Mouse (Mus musculus): ENCODE measurements around the gene Znrf3.

The Znrf3 gene

DNA sequence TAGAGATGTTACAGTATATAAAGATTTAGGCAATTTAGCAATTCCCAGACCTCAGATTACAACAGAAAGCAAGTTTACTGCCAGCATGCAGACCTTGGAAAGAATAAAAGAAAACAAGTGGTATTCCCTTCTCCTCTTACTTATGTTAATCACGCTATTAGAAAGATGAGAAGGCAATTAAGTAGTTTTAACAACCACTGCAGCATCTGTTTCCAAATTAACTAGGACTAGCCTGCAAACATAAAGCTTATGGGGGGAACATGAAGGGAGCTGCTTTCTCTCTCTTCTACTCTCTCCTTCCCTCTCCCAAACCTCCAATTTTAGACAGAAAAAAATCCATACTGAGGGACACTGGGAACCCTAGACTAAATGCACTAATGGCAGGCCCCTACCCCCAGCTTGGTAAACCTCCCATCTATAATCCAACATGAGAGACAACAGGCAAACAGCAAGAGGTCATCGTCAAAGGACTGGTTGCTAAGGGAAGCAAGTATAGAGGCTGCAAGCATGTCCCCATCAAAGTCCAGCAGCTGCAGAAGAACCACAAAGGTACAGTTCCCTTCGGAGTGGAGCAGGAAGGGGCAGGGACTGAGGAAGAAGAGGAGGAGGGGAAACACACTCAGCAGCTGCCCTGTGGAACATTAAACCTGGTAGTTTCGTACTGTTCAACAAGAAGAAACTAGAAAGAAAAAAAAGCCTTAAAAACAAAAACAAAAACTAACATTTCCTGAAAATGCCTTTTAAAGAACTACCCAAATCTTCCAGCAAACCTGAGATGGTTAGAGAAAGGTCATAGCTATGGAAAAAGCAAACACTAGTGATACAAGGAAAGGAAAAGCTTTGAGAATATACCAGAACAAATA, 53.4 kb downstream of the Znrf3 start:
- DNase-seq, result no peak

GRCm38 (mm10) chr11:5382652-5383051, 62.0 kb downstream of the Znrf3 start:
- DNase-seq, result no peak

- no peak for DNase-seq
Measured at GRCm38 (mm10) chr11:5381226-5381625, 63.4 kb downstream of the Znrf3 start.

DNA sequence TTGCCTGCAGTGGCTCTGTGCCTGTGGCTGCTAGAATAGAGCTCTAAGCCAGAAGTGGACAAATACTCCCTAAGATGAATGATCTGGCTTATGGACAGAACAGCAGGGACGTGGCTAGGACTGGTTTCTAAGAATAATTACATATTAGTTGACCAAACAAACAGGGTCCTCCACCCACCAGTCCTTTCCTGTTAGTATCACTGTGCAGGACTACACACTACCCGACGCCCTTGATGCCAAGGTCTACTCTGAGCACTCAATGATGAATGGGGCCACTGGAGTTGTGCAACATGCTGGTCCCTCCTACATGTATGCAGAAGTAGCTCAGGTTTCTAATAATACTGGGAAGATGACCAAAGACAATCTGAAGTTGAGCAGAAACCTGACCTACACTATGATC, 64.4 kb downstream of the Znrf3 start:
- no peak for DNase-seq

- peak; percentile 19 to 26 for DNase-seq
Measured at GRCm38 (mm10) chr11:5369176-5369575, 75.5 kb downstream of the Znrf3 start.

GRCm38 (mm10) chr11:5368492-5368891, 76.2 kb downstream of the Znrf3 start:
- no peak for DNase-seq

DNA sequence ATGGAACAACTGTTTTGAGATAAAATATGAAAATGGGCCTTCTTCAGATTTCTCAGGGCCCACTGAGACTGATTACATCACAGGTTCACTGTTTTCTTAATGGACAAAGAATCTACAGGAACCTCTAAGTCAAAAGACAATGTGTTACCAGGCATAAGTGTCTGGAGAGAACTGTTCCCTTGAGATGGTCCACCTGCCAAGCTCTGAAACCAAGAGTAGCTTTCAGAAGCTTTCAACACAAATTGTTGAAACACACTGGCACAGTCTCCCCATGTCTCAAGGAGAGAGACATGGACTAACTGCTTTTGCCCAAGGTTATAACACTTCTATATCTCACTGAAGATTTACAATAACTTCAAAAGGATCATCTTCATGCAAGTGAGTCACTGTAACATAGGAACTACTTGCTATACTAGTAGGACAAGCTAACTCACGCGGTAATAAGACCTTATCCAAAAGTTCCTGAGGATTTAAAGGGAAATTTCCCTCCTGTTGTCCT, 89.3 kb downstream of the Znrf3 start:
- DNase-seq, result no peak

- no peak for DNase-seq
Measured at GRCm38 (mm10) chr11:5354753-5355152, 89.9 kb downstream of the Znrf3 start.

DNA sequence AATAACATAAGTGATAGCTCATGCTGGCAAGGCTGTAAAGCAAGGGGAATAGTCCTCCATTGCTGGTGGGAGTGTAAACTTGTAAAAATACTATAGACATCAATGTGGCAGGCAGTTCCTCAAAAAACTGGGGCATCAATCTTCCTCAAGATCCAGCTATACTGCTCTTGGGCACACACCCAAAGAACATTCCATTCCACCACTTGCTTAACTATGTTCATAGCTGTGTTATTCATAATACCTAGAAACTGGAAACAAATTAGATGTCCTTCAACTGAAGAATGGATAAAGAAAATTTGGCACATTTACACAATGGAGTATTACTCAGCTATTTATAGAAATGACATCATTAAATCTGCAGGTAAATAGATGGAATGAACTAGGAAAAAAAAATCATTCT, 91.6 kb downstream of the Znrf3 start:
- DNase-seq, result no peak

DNA sequence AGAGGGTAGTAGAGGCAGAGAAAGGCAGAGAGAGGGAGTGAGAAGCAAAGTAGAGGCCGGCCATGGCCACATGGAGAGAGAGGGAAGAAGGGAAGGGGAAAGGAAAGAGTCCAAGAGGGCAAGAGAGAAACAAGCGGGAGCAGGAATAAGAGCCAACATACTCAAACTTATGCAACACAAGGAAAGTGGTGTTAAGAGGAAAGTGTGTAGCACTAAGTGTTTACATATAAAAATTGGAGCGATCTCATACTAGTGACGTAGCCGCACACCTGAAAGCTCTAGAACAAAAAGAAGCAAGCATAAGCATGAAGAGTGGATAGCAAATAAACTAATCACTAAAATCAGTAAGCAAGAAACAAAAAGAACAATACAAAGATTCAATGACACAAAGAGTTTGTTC, 95.2 kb downstream of the Znrf3 start:
- DNase-seq, result no peak

DNA sequence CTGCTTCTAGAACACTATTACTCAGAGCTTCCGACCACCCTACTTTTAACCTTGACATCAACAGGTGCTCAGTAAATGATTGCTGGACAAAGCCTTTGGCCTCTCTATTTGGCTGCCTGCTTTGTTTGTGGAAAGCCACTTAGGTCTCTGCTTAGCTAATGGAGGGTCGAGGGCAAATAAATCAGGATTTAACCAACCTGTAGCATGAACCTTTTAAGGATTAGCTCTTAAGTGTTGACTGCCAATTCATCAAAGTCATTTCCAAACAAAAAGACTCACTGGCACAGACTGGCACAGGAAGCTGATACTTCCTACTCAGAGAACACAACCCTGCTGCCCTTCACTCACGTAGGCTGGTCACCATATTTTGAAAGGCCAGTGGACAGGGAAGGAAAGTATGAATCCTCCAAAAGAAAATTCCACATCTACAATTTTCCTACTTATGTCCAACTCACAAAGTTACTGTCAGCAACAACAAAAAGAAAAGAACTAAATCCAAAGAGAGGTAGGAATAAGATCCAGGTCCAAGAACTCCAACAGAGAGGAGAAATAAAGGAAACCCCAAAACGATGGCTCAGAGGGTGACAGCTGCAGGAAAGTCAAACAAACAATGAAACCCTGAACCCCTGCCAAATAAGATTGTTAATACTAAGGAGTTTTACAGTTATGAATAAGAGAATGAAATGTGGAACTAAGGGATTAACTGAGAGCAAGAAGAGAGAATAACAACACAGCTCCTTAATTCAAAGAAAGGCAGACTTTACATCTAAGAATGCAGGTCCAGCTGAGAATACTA, 97.6 kb downstream of the Znrf3 start:
- DNase-seq, result no peak

DNA sequence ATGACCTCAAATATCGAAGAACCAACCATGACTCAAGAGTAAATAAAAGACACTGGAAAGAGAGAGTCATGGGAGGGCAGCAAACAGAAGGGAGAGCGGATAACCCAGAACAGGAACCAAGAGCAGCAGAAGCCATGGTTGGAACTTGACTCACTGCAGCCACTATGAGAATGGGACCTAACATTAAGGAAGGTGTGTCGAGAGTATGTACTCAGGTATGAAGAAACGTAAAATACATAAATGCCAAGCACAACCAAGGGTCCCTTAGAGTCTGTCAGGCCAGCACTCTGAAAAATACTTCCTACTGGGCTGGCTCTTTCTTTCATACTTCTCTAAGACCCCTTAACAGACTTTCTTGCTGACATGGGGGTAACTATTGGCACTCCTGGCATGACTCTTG, 100.9 kb downstream of the Znrf3 start:
- DNase-seq, result no peak

DNA sequence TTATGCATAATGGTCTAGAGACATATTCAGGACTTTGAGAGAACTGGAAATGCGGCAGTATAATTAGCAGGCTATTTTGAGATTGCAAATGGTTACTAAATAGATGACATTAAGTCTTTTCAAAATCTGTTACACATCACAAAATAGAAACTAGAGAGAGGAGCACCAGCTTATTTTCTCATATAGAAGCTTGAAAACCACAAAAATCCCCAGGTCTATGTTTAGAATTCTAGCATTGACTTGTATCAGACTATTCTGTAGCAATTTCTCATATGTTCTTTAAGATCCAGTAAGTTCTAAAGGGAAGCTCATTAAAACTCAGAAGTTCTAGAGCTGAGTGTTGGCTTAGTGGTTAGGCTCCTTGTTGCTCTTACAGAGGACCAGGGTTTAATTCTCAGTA, 104.9 kb downstream of the Znrf3 start:
- no peak for DNase-seq

GRCm38 (mm10) chr11:5336852-5337251, 107.8 kb downstream of the Znrf3 start:
- DNase-seq, result no peak

DNA sequence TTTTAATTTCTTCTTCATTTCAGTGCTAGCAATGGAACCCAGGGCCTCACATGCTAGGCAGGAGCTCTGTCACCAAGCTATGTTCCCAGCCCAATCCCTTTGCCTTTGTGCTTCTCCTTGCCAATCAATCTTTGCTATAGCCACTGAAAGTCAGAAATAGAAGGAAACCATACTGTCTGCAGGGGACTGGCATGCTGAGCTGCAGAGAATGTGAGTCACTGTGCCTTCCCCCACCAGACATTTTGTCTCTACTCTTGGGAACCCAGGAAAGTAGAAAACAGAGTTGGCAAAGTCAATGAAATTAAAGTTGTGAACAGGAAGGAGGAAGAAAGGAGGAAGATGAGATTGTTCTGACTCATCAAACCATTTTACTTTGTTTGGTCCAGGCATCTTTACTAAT, 108.4 kb downstream of the Znrf3 start:
- no peak for DNase-seq

GRCm38 (mm10) chr11:5330851-5331250, 113.8 kb downstream of the Znrf3 start:
- DNase-seq, result no peak

- no peak for DNase-seq
Measured at GRCm38 (mm10) chr11:5327693-5328092, 117.0 kb downstream of the Znrf3 start.

DNA sequence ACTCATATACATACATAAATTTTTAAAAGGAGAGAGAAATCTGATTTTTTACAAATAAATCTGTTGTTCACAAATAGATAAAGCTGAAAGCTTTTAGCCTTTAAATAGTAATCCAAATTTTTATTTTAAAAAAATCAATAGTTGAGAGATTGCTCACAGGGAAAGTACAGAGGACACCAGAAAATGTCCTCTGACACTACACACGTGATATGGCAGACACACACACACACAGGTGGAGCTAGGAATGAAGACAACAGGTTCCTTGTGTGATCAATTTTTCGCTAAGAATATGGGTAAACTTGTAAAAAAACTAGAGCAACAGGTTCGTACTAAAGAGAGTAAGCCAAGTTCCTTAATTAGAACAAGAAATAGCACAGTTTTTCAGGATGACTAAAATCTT, 118.4 kb downstream of the Znrf3 start:
- no peak for DNase-seq

DNA sequence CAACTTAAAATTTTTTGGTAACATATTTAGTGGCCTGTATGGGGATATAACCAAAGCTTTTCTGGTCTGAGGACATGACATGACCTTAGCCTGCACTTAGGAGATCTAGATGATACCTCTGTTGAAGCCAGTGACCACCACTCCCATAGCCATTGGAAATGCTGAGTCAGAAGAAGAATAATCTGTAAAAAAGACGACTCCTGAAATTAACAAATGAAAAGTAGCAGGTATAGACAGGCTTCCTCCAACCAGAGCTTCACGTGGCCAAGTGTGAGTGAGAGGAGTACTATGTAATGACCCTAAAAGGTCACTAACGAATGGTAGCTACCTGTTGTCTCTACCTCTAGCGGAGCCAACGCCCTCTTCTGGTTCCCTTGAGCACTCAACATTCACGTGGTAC, 119.4 kb downstream of the Znrf3 start:
- no peak for DNase-seq

DNA sequence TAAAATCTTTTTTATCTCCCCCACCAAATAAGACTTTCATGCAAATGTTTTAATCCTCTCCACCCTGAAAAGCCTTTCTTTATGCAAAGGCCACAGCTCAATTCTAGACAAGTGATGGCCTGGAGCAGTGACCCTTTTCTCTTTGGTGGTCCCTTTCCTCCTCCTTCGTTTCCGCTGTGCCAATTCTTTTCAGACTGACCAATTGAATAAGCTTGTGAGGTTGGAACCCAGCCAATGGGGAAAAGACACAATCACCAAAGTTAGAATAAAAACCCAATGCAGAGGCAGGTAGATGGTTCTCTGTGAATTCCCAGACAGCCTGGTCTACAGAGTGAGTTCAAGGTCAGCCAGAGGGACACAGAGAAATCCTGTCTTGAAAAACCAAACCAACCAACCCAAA, 120.4 kb downstream of the Znrf3 start:
- DNase-seq, result no peak

DNA sequence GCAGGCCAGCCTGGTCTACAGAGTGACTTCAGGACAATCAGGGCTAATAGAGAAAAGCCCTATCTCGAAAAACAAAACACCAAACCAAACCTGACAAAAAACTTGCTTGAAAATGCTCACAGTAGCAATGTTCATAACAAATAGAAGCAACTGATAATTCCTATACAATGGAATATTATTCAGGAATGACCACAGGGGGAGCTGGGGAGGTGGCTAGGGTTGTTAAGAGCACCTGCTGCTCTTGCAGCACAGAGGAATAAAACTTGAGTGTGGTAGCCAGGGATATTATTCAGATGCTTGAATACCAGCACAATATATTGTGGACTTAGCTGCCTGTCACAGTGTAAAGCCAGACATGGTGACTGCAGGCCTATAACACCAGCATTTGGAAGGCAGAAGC, 123.0 kb downstream of the Znrf3 start:
- DNase-seq, result no peak

DNA sequence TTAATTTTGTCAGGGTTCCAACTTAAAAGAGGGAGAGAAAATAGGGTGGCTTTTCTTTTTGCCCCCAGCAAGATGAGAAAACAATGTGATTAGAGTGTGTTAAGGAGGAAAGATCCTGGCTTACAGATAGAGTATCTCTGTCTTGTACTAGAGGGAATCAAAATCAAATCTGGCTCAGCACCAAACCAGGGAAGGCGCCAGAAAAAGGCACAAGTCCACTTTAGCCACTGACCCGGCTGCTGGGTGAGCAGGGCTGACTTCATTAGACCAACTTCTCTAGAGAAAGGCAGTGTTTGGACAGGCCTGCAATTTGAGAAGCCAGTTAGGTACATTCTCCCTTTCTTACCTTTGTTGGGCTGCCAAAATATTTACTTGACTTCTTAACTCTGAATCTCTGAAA, 125.7 kb downstream of the Znrf3 start:
- no peak for DNase-seq

DNA sequence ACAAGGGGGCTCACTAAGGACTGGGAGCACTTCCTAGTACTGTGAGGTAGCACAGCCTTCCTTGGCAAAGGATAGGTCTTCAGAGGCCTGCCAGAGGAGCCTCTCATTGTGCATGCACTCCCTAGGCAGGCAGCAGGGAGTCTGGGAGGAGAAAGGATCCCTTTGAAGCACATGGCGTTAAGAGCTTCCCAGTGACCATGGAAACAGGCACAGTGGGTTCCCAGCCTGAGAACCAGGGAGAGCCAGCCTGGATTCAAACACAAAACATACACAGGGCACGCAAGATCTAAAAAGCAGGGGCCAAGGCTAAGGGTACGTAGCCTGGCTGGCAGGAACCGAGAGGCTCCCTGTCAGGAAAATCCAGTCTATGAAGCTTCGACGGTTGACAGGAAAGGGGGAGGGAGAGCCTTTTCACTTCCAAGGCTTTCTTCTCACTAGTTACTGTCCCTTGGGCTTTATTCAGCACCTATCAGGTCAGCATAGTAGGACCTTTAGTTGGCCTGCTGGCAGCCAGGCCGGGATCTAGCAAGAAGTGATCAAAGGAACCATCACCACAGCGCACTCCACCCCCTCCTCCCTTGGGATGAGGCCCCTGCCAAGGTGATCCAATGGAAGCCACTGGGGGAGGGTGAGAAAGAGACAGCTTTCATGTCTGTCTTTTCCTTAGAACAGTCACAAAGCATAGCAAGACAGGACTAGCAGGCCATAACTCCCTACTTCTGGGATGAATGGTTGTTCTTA, 126.4 kb downstream of the Znrf3 start:
- no peak for DNase-seq
